Mouse (Mus musculus) spleen, postnatal 36 days (tissue): ENCODE data around the gene Pam16.

Experiments used
- DNase-seq, 2 experiments: peaks; one replicate each; pipeline ENCODE4 v3.0.0; 2022; ENCODE audit warnings: low spot score in 2 of 2, mixed read lengths in 1 of 2

Gene Pam16

GRCm38 (mm10) chr16:4611193-4611592 is 13.6 kb downstream of the Pam16 start:
- DNase-seq = no peak

- DNase-seq = no peak
Observed at GRCm38 (mm10) chr16:4608532-4609059, 16.2 kb downstream of the Pam16 start.

- peak; percentile 75 to 79 for DNase-seq
Observed at GRCm38 (mm10) chr16:4607818-4608531, 16.8 kb downstream of the Pam16 start.

GRCm38 (mm10) chr16:4606431-4607084 is 18.2 kb downstream of the Pam16 start:
- DNase-seq = no peak

- no peak for DNase-seq
Observed at GRCm38 (mm10) chr16:4605514-4606131, 19.2 kb downstream of the Pam16 start.

GRCm38 (mm10) chr16:4604293-4604837 is 20.4 kb downstream of the Pam16 start:
- DNase-seq = no peak

- DNase-seq = no peak
Observed at GRCm38 (mm10) chr16:4603453-4603837, 21.3 kb downstream of the Pam16 start.

GRCm38 (mm10) chr16:4602766-4603452 is 21.9 kb downstream of the Pam16 start:
- DNase-seq = no peak

- no peak for DNase-seq
Observed at GRCm38 (mm10) chr16:4602189-4602588, 22.6 kb downstream of the Pam16 start.

GRCm38 (mm10) chr16:4600701-4601310 is 24.0 kb downstream of the Pam16 start:
- DNase-seq = no peak

- DNase-seq = no peak
Observed at GRCm38 (mm10) chr16:4599616-4600015, 25.2 kb downstream of the Pam16 start.

- no peak for DNase-seq
Observed at GRCm38 (mm10) chr16:4598891-4599543, 25.8 kb downstream of the Pam16 start.

GRCm38 (mm10) chr16:4598041-4598440 is 26.7 kb downstream of the Pam16 start:
- DNase-seq = no peak

- no peak for DNase-seq
Observed at GRCm38 (mm10) chr16:4597296-4597695, 27.5 kb downstream of the Pam16 start.

GRCm38 (mm10) chr16:4596836-4597235 is 28.0 kb downstream of the Pam16 start:
- DNase-seq = no peak

- DNase-seq = no peak
Observed at GRCm38 (mm10) chr16:4596141-4596728, 28.6 kb downstream of the Pam16 start.

- DNase-seq = no peak
Observed at GRCm38 (mm10) chr16:4595527-4595963, 29.2 kb downstream of the Pam16 start.

GRCm38 (mm10) chr16:4594814-4595526 is 29.8 kb downstream of the Pam16 start:
- no peak for DNase-seq

GRCm38 (mm10) chr16:4593971-4594813 is 30.6 kb downstream of the Pam16 start, which contains the start of gene Glis2:
Glis2 (plus strand) TSS chr16:4594713.
- DNase-seq = no peak
